Mouse (Mus musculus): ENCODE results near the gene Itpk1.

Itpk1 gene

GRCm38 (mm10) chr12:102713153-102713865 is 8.6 kb upstream of the Itpk1 start:
- no peak for DNase-seq (ENCODE audit: low spot score)

GRCm38 (mm10) chr12:102710851-102711375 is 6.2 kb upstream of the Itpk1 start:
- DNase-seq (ENCODE audit: low spot score): peak; percentile 40

GRCm38 (mm10) chr12:102709896-102710295 is 5.2 kb upstream of the Itpk1 start:
- DNase-seq (ENCODE audit: low spot score): no peak

GRCm38 (mm10) chr12:102708220-102708619 is 3.5 kb upstream of the Itpk1 start:
- DNase-seq (ENCODE audit: low spot score): no peak

- DNase-seq (ENCODE audit: low spot score): no peak
Observed at GRCm38 (mm10) chr12:102706833-102707463, 2.2 kb upstream of the Itpk1 start.

GRCm38 (mm10) chr12:102705906-102706640 is 1.3 kb upstream of the Itpk1 start:
- DNase-seq (ENCODE audit: low spot score): no peak

GRCm38 (mm10) chr12:102705216-102705871 is 614 bp upstream of the Itpk1 start:
- peak; percentile 82 for DNase-seq (ENCODE audit: low spot score)

- peak; percentile 30 for DNase-seq (ENCODE audit: low spot score)
Observed at GRCm38 (mm10) chr12:102703921-102704408, 765 bp downstream of the Itpk1 start.

- DNase-seq (ENCODE audit: low spot score): no peak
Observed at GRCm38 (mm10) chr12:102703441-102703840, 1.3 kb downstream of the Itpk1 start.

GRCm38 (mm10) chr12:102703111-102703412 is 1.7 kb downstream of the Itpk1 start:
- peak; percentile 63 for DNase-seq (ENCODE audit: low spot score)

- DNase-seq (ENCODE audit: low spot score): peak; percentile 94
Observed at GRCm38 (mm10) chr12:102702356-102703110, 2.2 kb downstream of the Itpk1 start.

- no peak for DNase-seq (ENCODE audit: low spot score)
Observed at GRCm38 (mm10) chr12:102701691-102702207, 3.0 kb downstream of the Itpk1 start.

- no peak for DNase-seq (ENCODE audit: low spot score)
Observed at GRCm38 (mm10) chr12:102700453-102700852, 4.3 kb downstream of the Itpk1 start.

GRCm38 (mm10) chr12:102699156-102699555 is 5.6 kb downstream of the Itpk1 start:
- DNase-seq (ENCODE audit: low spot score): no peak

- DNase-seq (ENCODE audit: low spot score): peak; percentile 68
Observed at GRCm38 (mm10) chr12:102698089-102698684, 6.5 kb downstream of the Itpk1 start.

- no peak for DNase-seq (ENCODE audit: low spot score)
Observed at GRCm38 (mm10) chr12:102697381-102697780, 7.3 kb downstream of the Itpk1 start.

GRCm38 (mm10) chr12:102696635-102697354 is 7.9 kb downstream of the Itpk1 start:
- DNase-seq (ENCODE audit: low spot score): no peak

GRCm38 (mm10) chr12:102695369-102696239 is 9.1 kb downstream of the Itpk1 start:
- no peak for DNase-seq (ENCODE audit: low spot score)

- no peak for DNase-seq (ENCODE audit: low spot score)
Observed at GRCm38 (mm10) chr12:102691761-102692160, 13.0 kb downstream of the Itpk1 start.

All from embryo, embryonic 10.5 days (tissue).